Comparison of ENCODE assay signal across 8 mouse cellular contexts in genomic region chr11:69784793-69785272, GRCm38 (mm10). TPM values are rescaled to one million over a fixed set of nuclear protein-coding genes. Genes with fewer than 3 reads are reported as not detected.
A peak's percentile ranks its signal among the peaks of the same experiment; 100 is the strongest.
DNase-seq lines count a peak whose midpoint lies in the region; ATAC-seq and TF ChIP-seq lines count a peak whose summit lies in the region.

No protein-coding gene starts in this region.

- no peak for TF ChIP-seq CTCF in embryonic fibroblast, embryonic 13.5 days (IDR thresholded peaks at IDR 0.05; ENCODE audit: borderline replicate concordance, insufficient read depth, low read length)
- TF ChIP-seq CTCF in kidney, adult 2 months (conservative IDR thresholded peaks at IDR 0.05; ENCODE audit: insufficient read depth, insufficient read length, low read depth, low read length) = no peak

- H3K4me3 ChIP-seq in embryonic fibroblast, embryonic 13.5 days (ENCODE audit: insufficient read depth, low read length) = no peak overlapping the region
- peak overlapping the region; percentile 36; the same call in 1 of the 2 replicates for H3K4me3 ChIP-seq in kidney, adult 2 months (ENCODE audit: insufficient read depth, low read depth, low read length)
- H3K4me3 ChIP-seq in lung, embryonic 16.5 days (ENCODE audit: low read length) = peak overlapping the region; percentile 25
- no peak overlapping the region for H3K4me3 ChIP-seq in hindbrain, embryonic 14.5 days (replicated peaks; ENCODE audit: low read length)

- peak; percentile 21; the same call in 1 of the 2 replicates for TF ChIP-seq POLR2A in embryonic fibroblast, embryonic 13.5 days (IDR thresholded peaks at IDR 0.05; ENCODE audit: low read depth, low read length)
- no peak for TF ChIP-seq POLR2A in kidney, adult 2 months (IDR thresholded peaks at IDR 0.05; ENCODE audit: low read depth, low read length)

- no peaks in the 10 kb centered on the region for H3K27me3 ChIP-seq in kidney, adult 2 months (replicated peaks; ENCODE audit: control insufficient read depth, insufficient read depth, low read length)
- H3K27me3 ChIP-seq in lung, embryonic 16.5 days (ENCODE audit: control insufficient read depth, insufficient read depth, low read depth, low read length) = no peaks in the 10 kb centered on the region
- H3K27me3 ChIP-seq in hindbrain, embryonic 14.5 days (ENCODE audit: control insufficient read depth, insufficient read depth, low read length) = no peaks in the 10 kb centered on the region

- WGBS in kidney, adult 2 months = 43% methylated on average over 15 of the region's 15 CpGs
- WGBS in lung, embryonic 16.5 days = 26% methylated on average over 15 of the region's 15 CpGs
- WGBS in hindbrain, embryonic 14.5 days = 52% methylated on average over 15 of the region's 15 CpGs

- intact Hi-C loops in gastrocnemius, postnatal 14 days (cut with DNase I; ENCODE audit: low total_unique reads) = no loop called here

- peak; percentile 77 for ATAC-seq in lung, embryonic 16.5 days (ENCODE audit: low read depth)
- ATAC-seq in hindbrain, embryonic 14.5 days (ENCODE audit: low FRiP score) = no peak

- no peaks in the 10 kb centered on the region for H3K9me3 ChIP-seq in lung, embryonic 16.5 days (ENCODE audit: control insufficient read depth, low read length)
- no peaks in the 10 kb centered on the region for H3K9me3 ChIP-seq in hindbrain, embryonic 14.5 days (ENCODE audit: control insufficient read depth, low read length)

- peak overlapping the region; percentile 44; the same call in 1 of the 2 replicates for H3K9ac ChIP-seq in lung, embryonic 16.5 days (ENCODE audit: low read length)
- H3K9ac ChIP-seq in hindbrain, embryonic 14.5 days = no peak overlapping the region

- no peaks in the 10 kb centered on the region for H3K4me1 ChIP-seq in embryonic fibroblast, embryonic 13.5 days (ENCODE audit: control insufficient read depth, insufficient read depth, low read length)
- H3K4me1 ChIP-seq in kidney, adult 2 months (ENCODE audit: control insufficient read depth, insufficient read depth, low read length) = peaks cover 5% of the 10 kb centered on the region; the same call in 1 of the 2 replicates
- H3K4me1 ChIP-seq in lung, embryonic 16.5 days (replicated peaks; ENCODE audit: control insufficient read depth, insufficient read depth, low read length) = peaks cover 4% of the 10 kb centered on the region
- no peaks in the 10 kb centered on the region for H3K4me1 ChIP-seq in hindbrain, embryonic 14.5 days (replicated peaks; ENCODE audit: control insufficient read depth, insufficient read depth, low read length)

- no peak overlapping the region for H3K27ac ChIP-seq in embryonic fibroblast, embryonic 13.5 days (ENCODE audit: insufficient read depth, low read length)
- no peak overlapping the region for H3K27ac ChIP-seq in kidney, adult 2 months (ENCODE audit: insufficient read depth, low read depth, low read length)
- H3K27ac ChIP-seq in lung, embryonic 16.5 days (ENCODE audit: low read length) = 0 out of 2 replicates have a peak overlapping the region, but pooled peaks have one; percentile 2
- H3K27ac ChIP-seq in hindbrain, embryonic 14.5 days = no peak overlapping the region

- H3K36me3 ChIP-seq in kidney, adult 2 months (ENCODE audit: control insufficient read depth, insufficient read depth, low read length) = no peaks in the 10 kb centered on the region
- no peaks in the 10 kb centered on the region for H3K36me3 ChIP-seq in lung, embryonic 16.5 days (ENCODE audit: control insufficient read depth, insufficient read depth, low read length)
- H3K36me3 ChIP-seq in hindbrain, embryonic 14.5 days (replicated peaks; ENCODE audit: control insufficient read depth, insufficient read depth) = no peaks in the 10 kb centered on the region

- peak overlapping the region; percentile 55 for H3K4me2 ChIP-seq in lung, embryonic 16.5 days (ENCODE audit: low read depth, low read length)
- H3K4me2 ChIP-seq in hindbrain, embryonic 14.5 days (replicated peaks) = no peak overlapping the region; the same call in 1 of the 2 replicates

- DNase-seq in embryo, embryonic 10.5 days (ENCODE audit: low spot score) = peak; percentile 33
- DNase-seq in embryo, embryonic 11 days = no peak
- DNase-seq in kidney, adult 2 months = peak; percentile 65
- no peak for DNase-seq in ovary, adult 18-20 months (ENCODE audit: low spot score)
- DNase-seq in hindbrain, embryonic 14.5 days (ENCODE audit: low spot score) = no peak
- DNase-seq in gastrocnemius, postnatal 14 days = no peak

RNA-seq across cellular contexts. Expression of gene Chrnb1, which starts 10.9 kb away (rescaled TPM):
- polyA plus RNA-seq in embryonic fibroblast, embryonic 13.5 days (2011; ENCODE audit: insufficient read length, low read depth, missing spikeins) = 4.6 and 7.2 TPM in 2 replicates
- polyA plus RNA-seq in kidney, adult 2 months (2012; rRNA removed) = 11.9 and 14.3 TPM in 2 replicates
- 18.6 and 20.7 TPM in 2 replicates for polyA plus RNA-seq in lung, embryonic 16.5 days (2015; fragmentation: Nextera tagmentation; extraction: Ambion mirVana)
- 1.4 and 1.6 TPM in 2 replicates for polyA plus RNA-seq in hindbrain, embryonic 14.5 days (2014; fragmentation: Nextera tagmentation; extraction: Ambion mirVana)
- total RNA-seq in gastrocnemius, postnatal 14 days (2021) = 10 to 100 TPM; 75.5 to 80.7 TPM

RNA-seq across cellular contexts. Expression of gene Fgf11, which starts 16.8 kb away (rescaled TPM):
- polyA plus RNA-seq in embryonic fibroblast, embryonic 13.5 days (2011; ENCODE audit: insufficient read length, low read depth, missing spikeins) = 1.1 and 2.5 TPM in 2 replicates
- polyA plus RNA-seq in kidney, adult 2 months (2012; rRNA removed) = 2.6 and 3.3 TPM in 2 replicates
- 1.0 and 1.7 TPM in 2 replicates for polyA plus RNA-seq in lung, embryonic 16.5 days (2015; fragmentation: Nextera tagmentation; extraction: Ambion mirVana)
- polyA plus RNA-seq in hindbrain, embryonic 14.5 days (2014; fragmentation: Nextera tagmentation; extraction: Ambion mirVana) = 4.3 TPM in 2 replicates
- 1 to 10 TPM; 6.6 to 8.0 TPM for total RNA-seq in gastrocnemius, postnatal 14 days (2021)

RNA-seq across cellular contexts. Expression of gene Zbtb4, which starts 19.1 kb away (rescaled TPM):
- polyA plus RNA-seq in embryonic fibroblast, embryonic 13.5 days (2011; ENCODE audit: insufficient read length, low read depth, missing spikeins) = 22.6 and 28.5 TPM in 2 replicates
- polyA plus RNA-seq in kidney, adult 2 months (2012; rRNA removed) = 22.3 and 24.4 TPM in 2 replicates
- polyA plus RNA-seq in lung, embryonic 16.5 days (2015; fragmentation: Nextera tagmentation; extraction: Ambion mirVana) = 3.5 and 4.9 TPM in 2 replicates
- 4.6 TPM in 2 replicates for polyA plus RNA-seq in hindbrain, embryonic 14.5 days (2014; fragmentation: Nextera tagmentation; extraction: Ambion mirVana)
- 10 to 100 TPM; 18.2 to 21.3 TPM for total RNA-seq in gastrocnemius, postnatal 14 days (2021)

RNA-seq across cellular contexts. Expression of gene Tmem102, which starts 20.6 kb away (rescaled TPM):
- polyA plus RNA-seq in embryonic fibroblast, embryonic 13.5 days (2011; ENCODE audit: insufficient read length, low read depth, missing spikeins) = not detected in 2 replicates
- polyA plus RNA-seq in kidney, adult 2 months (2012; rRNA removed) = 19.2 and 22.4 TPM in 2 replicates
- polyA plus RNA-seq in lung, embryonic 16.5 days (2015; fragmentation: Nextera tagmentation; extraction: Ambion mirVana) = 6.5 and 8.6 TPM in 2 replicates
- polyA plus RNA-seq in hindbrain, embryonic 14.5 days (2014; fragmentation: Nextera tagmentation; extraction: Ambion mirVana) = 0.90 and 1.9 TPM in 2 replicates
- total RNA-seq in gastrocnemius, postnatal 14 days (2021) = under 1 TPM; 0.16 to 0.27 TPM

RNA-seq across cellular contexts. Expression of gene Slc35g3, which starts 23.1 kb away (rescaled TPM):
- not detected in 2 replicates for polyA plus RNA-seq in embryonic fibroblast, embryonic 13.5 days (2011; ENCODE audit: insufficient read length, low read depth, missing spikeins)
- 0.05 and 0.10 TPM in 2 replicates for polyA plus RNA-seq in kidney, adult 2 months (2012; rRNA removed)
- polyA plus RNA-seq in lung, embryonic 16.5 days (2015; fragmentation: Nextera tagmentation; extraction: Ambion mirVana) = 0.36 and 0.64 TPM in 2 replicates
- 0.27 and 0.39 TPM in 2 replicates for polyA plus RNA-seq in hindbrain, embryonic 14.5 days (2014; fragmentation: Nextera tagmentation; extraction: Ambion mirVana)
- not detected for total RNA-seq in gastrocnemius, postnatal 14 days (2021)

Comparison
In these comparisons a context has a peak if more than half of its experiments do, and no peak if none do; other contexts are left out.
1. DNase-seq: peak in embryo, embryonic 10.5 days (single experiment) and kidney, adult 2 months (single experiment); none in embryo, embryonic 11 days (single experiment), ovary, adult 18-20 months (single experiment), hindbrain, embryonic 14.5 days (single experiment) and gastrocnemius, postnatal 14 days (single experiment).
2. H3K4me3 ChIP-seq: peak in kidney, adult 2 months (single experiment) and lung, embryonic 16.5 days (single experiment); none in embryonic fibroblast, embryonic 13.5 days (single experiment) and hindbrain, embryonic 14.5 days (single experiment).